Mouse (Mus musculus): ENCODE data around the gene Rnase10. TPM values are rescaled to one million over a fixed set of nuclear protein-coding genes. Genes with fewer than 3 reads are reported as not detected.
"Not testable (repeated sequence)": the region's sequence is repeated elsewhere in the genome, so short reads cannot be mapped to it uniquely, and the experiment has no call there.

Rnase10 gene
- polyA plus RNA-seq, 1 experiment from 2014 or later = not detected

- no peak for DNase-seq (ENCODE audit: low spot score)
- WGBS = 45% methylated on average over 2 of the region's 2 CpGs
- Histone ChIP-seq H3K27me3 (ENCODE audit: insufficient read depth, poor library complexity, severe bottlenecking) (no peaks in the 10 kb centered on the region), H3K27ac (no peak overlapping the region), H3K4me3 (no peak overlapping the region), H3K36me3 (no peaks in the 10 kb centered on the region), H3K4me1 (replicated peaks) (peaks cover 12% of the 10 kb centered on the region), H3K9me3 (no peaks in the 10 kb centered on the region)
Observed at GRCm38 (mm10) chr14:50981207-50981606, 26.3 kb upstream of the Rnase10 start.

GRCm38 (mm10) chr14:50981837-50982236 lies 25.7 kb upstream of the Rnase10 start:
- 87% methylated on average over 5 of the region's 5 CpGs for WGBS
- DNase-seq (ENCODE audit: low spot score) = no peak
- Histone ChIP-seq H3K27ac (no peak overlapping the region), H3K27me3 (ENCODE audit: insufficient read depth, poor library complexity, severe bottlenecking) (no peaks in the 10 kb centered on the region), H3K36me3 (no peaks in the 10 kb centered on the region), H3K4me1 (replicated peaks) (peaks cover 5% of the 10 kb centered on the region), H3K4me3 (no peak overlapping the region), H3K9me3 (no peaks in the 10 kb centered on the region)

- no peaks in the 10 kb centered on the region for H3K27me3 ChIP-seq (ENCODE audit: insufficient read depth, poor library complexity, severe bottlenecking)
- 81% methylated on average over 2 of the region's 2 CpGs for WGBS
Observed at GRCm38 (mm10) chr14:50987668-50988067, 19.9 kb upstream of the Rnase10 start.

GRCm38 (mm10) chr14:50991037-50991436 lies 16.5 kb upstream of the Rnase10 start:
- no peak overlapping the region for H3K27ac ChIP-seq
- H3K27me3 ChIP-seq (ENCODE audit: insufficient read depth, poor library complexity, severe bottlenecking) = no peaks in the 10 kb centered on the region
- 88% methylated on average over 3 of the region's 3 CpGs for WGBS
- H3K36me3 ChIP-seq = no peaks in the 10 kb centered on the region
- no peaks in the 10 kb centered on the region for H3K4me1 ChIP-seq (replicated peaks)
- H3K4me3 ChIP-seq = no peak overlapping the region
- H3K9me3 ChIP-seq = no peaks in the 10 kb centered on the region
- no peak for DNase-seq (ENCODE audit: low spot score)

More at GRCm38 (mm10) chr14:50987668-50988067, 19.9 kb upstream of the Rnase10 start:
- H3K27ac ChIP-seq = no peak overlapping the region
- H3K9me3 ChIP-seq = no peaks in the 10 kb centered on the region
- no peak for DNase-seq (ENCODE audit: low spot score)
- no peaks in the 10 kb centered on the region for H3K36me3 ChIP-seq
- H3K4me1 ChIP-seq (replicated peaks) = no peaks in the 10 kb centered on the region
- H3K4me3 ChIP-seq = no peak overlapping the region

DNA sequence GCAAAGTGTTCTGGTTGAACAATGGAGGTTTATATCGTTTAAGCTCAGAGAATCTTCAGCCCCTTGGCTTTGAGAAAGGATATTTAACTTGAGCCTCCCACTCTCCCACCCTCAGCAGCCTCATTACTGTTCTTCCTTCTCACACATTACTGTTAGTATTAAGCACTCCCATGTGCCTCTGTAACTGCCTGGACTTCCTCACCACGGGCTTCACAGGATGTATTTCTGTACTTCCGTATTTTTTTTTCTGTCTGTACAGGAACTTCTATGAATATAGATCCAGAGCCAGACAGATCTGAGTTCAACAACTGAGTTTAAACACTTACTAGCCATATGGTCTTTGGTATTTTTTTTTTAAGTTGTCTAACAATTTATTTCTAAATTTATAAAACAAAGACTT lies 10.5 kb upstream of the Rnase10 start:
- H3K9me3 ChIP-seq = no peaks in the 10 kb centered on the region
- no peak for DNase-seq (ENCODE audit: low spot score)
- no peaks in the 10 kb centered on the region for H3K4me1 ChIP-seq (replicated peaks)
- WGBS = 86% methylated on average over 3 of the region's 3 CpGs
- H3K27me3 ChIP-seq (ENCODE audit: insufficient read depth, poor library complexity, severe bottlenecking) = no peaks in the 10 kb centered on the region
- no peaks in the 10 kb centered on the region for H3K36me3 ChIP-seq
- H3K4me3 ChIP-seq = no peak overlapping the region
- no peak overlapping the region for H3K27ac ChIP-seq

DNA sequence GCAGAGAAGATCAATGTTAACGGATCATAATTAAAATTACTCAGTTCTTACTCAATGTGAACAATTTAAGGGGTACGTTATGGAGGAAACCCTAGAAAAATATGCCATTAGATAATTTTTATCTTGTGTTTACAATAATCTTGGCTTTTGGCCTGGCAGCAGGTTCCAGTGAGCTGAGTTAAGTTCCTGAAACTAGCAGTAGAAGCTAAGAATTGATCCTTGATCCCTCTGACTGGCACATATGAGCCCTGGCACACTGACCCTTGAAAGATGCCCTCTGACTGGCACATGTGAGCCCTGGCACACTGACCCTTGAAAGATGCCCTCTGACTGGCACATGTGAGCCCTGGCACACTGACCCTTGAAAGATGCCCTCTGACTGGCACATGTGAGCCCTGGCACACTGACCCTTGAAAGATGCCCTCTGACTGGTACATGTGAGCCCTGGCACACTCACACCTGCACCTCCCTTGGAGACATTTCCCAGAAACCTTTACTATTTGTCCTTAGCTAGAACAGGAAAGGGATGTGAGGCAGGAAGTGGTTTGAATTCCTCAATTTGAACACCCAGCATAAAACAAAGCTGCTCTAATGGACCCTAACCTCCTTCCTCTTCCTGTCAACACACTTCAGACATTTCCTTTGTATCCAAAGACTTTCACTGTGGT lies 9.4 kb upstream of the Rnase10 start:
- DNase-seq (ENCODE audit: low spot score) = no peak
- WGBS = 84% methylated on average over 2 of the region's 2 CpGs

GRCm38 (mm10) chr14:51007914-51008713 lies 563 bp downstream of the Rnase10 start:
- DNase-seq (ENCODE audit: low spot score) = no peak
- Histone ChIP-seq H3K4me3 (no peak overlapping the region), H3K27me3 (ENCODE audit: insufficient read depth, poor library complexity, severe bottlenecking) (no peaks in the 10 kb centered on the region), H3K27ac (no peak overlapping the region), H3K36me3 (no peaks in the 10 kb centered on the region), H3K4me1 (replicated peaks) (no peaks in the 10 kb centered on the region), H3K9me3 (no peaks in the 10 kb centered on the region)
- 84% methylated on average over 13 of the region's 13 CpGs for WGBS

More for the DNA sequence above, 9.4 kb upstream of the Rnase10 start:
- Histone ChIP-seq H3K4me1 (replicated peaks) (no peaks in the 10 kb centered on the region), H3K9me3 (no peaks in the 10 kb centered on the region), H3K27ac (no peak overlapping the region), H3K27me3 (ENCODE audit: insufficient read depth, poor library complexity, severe bottlenecking) (no peaks in the 10 kb centered on the region), H3K4me3 (no peak overlapping the region), H3K36me3 (no peaks in the 10 kb centered on the region)

DNA sequence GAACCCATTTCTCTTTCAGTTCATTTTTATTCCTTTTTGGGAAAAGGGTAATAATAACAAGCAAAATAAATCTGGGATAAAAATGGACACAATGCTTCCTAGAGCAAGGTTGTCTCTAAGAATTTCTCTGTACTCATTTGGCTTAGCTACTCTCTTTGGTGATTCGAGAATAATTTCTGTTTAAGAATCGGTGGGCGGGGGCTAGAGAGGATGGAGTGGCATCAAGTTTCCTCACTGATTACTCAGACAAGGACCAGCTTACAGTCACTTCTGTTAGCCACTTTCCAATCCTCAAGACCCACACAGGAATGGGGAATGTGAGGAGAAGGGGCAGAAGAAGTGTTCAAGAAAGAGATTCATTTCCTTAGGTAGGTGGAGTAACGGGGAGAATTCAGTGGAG lies 1.2 kb downstream of the Rnase10 start:
- WGBS = 89% methylated on average over 4 of the region's 4 CpGs
- DNase-seq (ENCODE audit: low spot score) = no peak
- H3K36me3 ChIP-seq = no peaks in the 10 kb centered on the region
- H3K4me1 ChIP-seq (replicated peaks) = no peaks in the 10 kb centered on the region
- H3K4me3 ChIP-seq = no peak overlapping the region
- no peaks in the 10 kb centered on the region for H3K9me3 ChIP-seq
- H3K27ac ChIP-seq = no peak overlapping the region
- H3K27me3 ChIP-seq (ENCODE audit: insufficient read depth, poor library complexity, severe bottlenecking) = no peaks in the 10 kb centered on the region

GRCm38 (mm10) chr14:51009572-51009971 lies 2.0 kb downstream of the Rnase10 start:
- Histone ChIP-seq H3K4me1 (replicated peaks) (no peaks in the 10 kb centered on the region), H3K9me3 (no peaks in the 10 kb centered on the region), H3K27ac (no peak overlapping the region), H3K27me3 (ENCODE audit: insufficient read depth, poor library complexity, severe bottlenecking) (no peaks in the 10 kb centered on the region), H3K4me3 (no peak overlapping the region), H3K36me3 (no peaks in the 10 kb centered on the region)
- DNase-seq (ENCODE audit: low spot score) = no peak
- WGBS = 84% methylated on average over 6 of the region's 6 CpGs

DNA sequence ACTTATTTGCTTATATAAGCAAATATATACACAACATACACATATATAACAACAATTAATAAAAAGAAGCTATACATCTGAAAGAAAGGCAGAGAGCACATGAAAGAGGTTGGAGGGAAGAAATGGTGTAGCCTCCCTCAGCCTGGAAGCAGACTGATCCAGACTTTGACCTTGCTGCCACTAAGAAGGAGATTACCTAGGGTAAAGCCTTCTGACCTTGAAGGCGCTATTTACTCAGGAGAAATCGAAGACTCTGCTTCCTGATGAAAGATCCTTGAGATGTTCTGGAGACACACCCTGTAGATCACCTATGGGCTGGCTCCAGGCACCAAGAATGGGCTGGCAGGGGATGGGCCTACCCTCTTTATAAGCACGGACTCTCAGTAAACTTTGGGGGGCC lies 7.2 kb downstream of the Rnase10 start:
- 86% methylated on average over 3 of the region's 3 CpGs for WGBS
- H3K4me1 ChIP-seq (replicated peaks); H3K4me3 ChIP-seq; DNase-seq (ENCODE audit: low spot score); H3K27me3 ChIP-seq (ENCODE audit: insufficient read depth, poor library complexity, severe bottlenecking); H3K36me3 ChIP-seq; H3K9me3 ChIP-seq; H3K27ac ChIP-seq: not testable (repeated sequence)

DNA sequence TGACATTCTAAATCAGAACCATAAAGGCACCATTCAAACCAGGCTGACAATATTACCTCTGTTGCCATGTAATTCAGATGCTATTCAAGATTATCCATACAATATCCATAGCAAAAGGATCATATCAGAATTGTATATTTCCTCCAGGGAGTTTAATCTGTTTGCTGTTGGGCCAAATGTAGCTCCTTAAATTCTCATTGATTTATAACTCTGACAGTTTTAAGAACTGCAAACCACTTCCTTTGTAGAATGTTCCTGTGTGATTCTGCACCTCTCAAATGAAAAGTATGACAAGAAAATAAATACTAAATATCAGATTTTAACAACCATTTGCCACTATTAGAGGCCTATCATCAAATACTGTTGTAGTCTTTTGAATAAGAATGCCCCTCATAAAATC lies 8.2 kb downstream of the Rnase10 start:
- no peaks in the 10 kb centered on the region for H3K27me3 ChIP-seq (ENCODE audit: insufficient read depth, poor library complexity, severe bottlenecking)
- no peaks in the 10 kb centered on the region for H3K4me1 ChIP-seq (replicated peaks)
- no peaks in the 10 kb centered on the region for H3K36me3 ChIP-seq
- no peak for DNase-seq (ENCODE audit: low spot score)
- H3K4me3 ChIP-seq = no peak overlapping the region
- H3K27ac ChIP-seq = no peak overlapping the region
- H3K9me3 ChIP-seq = no peaks in the 10 kb centered on the region

DNA sequence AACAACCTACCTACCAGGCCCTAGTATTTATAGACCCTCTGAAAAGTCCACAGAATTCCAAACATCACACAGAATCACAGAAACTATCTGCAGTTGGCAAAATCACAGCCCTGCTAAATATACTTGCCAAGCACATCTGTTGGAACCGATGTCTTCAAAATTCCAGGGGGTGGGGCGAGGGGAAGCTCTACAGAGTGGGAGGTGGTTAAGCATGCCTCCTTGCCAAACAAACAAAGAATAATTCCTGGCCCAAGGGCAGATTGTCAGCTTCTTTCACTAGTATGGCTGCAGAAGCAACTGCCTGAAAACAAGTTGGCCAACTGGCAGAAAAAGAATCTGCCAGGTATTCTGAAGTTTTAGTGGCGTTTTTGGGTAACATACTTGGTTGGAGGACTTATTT lies 9.7 kb downstream of the Rnase10 start:
- Histone ChIP-seq H3K9me3 (no peaks in the 10 kb centered on the region), H3K4me3 (no peak overlapping the region), H3K36me3 (no peaks in the 10 kb centered on the region), H3K4me1 (replicated peaks) (no peaks in the 10 kb centered on the region), H3K27ac (no peak overlapping the region), H3K27me3 (ENCODE audit: insufficient read depth, poor library complexity, severe bottlenecking) (no peaks in the 10 kb centered on the region)
- 75% methylated on average over 3 of the region's 3 CpGs for WGBS
- no peak for DNase-seq (ENCODE audit: low spot score)

GRCm38 (mm10) chr14:51023457-51023856 lies 15.9 kb downstream of the Rnase10 start:
- Histone ChIP-seq H3K27ac (no peak overlapping the region), H3K4me1 (replicated peaks) (no peaks in the 10 kb centered on the region), H3K4me3 (no peak overlapping the region), H3K9me3 (no peaks in the 10 kb centered on the region), H3K27me3 (ENCODE audit: insufficient read depth, poor library complexity, severe bottlenecking) (no peaks in the 10 kb centered on the region), H3K36me3 (no peaks in the 10 kb centered on the region)
- DNase-seq (ENCODE audit: low spot score) = no peak
- 86% methylated on average over 4 of the region's 4 CpGs for WGBS
